Mouse (Mus musculus): Measurements from ENCODE around the gene Fbxo11.
"Not testable (repeated sequence)": the region's sequence is repeated elsewhere in the genome, so short reads cannot be mapped to it uniquely, and the experiment has no call there.

Gene Fbxo11

GRCm38 (mm10) chr17:88066799-88067198, 1.7 kb upstream of the Fbxo11 start:
- no peak for DNase-seq

GRCm38 (mm10) chr17:88065801-88066646, 933 bp upstream of the Fbxo11 start:
- peak; percentile 88 for DNase-seq

- DNase-seq: peak; percentile 62
These were observed 602 bp downstream of the Fbxo11 start for GRCm38 (mm10) chr17:88064347-88065030.

GRCm38 (mm10) chr17:88063980-88064346, 1.1 kb downstream of the Fbxo11 start:
- DNase-seq: peak; percentile 58

GRCm38 (mm10) chr17:88062860-88063580, 2.1 kb downstream of the Fbxo11 start:
- DNase-seq: no peak

- no peak for DNase-seq
These were observed 3.1 kb downstream of the Fbxo11 start for GRCm38 (mm10) chr17:88061942-88062341.

GRCm38 (mm10) chr17:88058280-88058679, 6.8 kb downstream of the Fbxo11 start:
- DNase-seq: no peak

GRCm38 (mm10) chr17:88057846-88058245, 7.2 kb downstream of the Fbxo11 start:
- DNase-seq: no peak

GRCm38 (mm10) chr17:88051679-88052078, 13.4 kb downstream of the Fbxo11 start:
- DNase-seq: no peak

- no peak for DNase-seq
These were observed 14.2 kb downstream of the Fbxo11 start for GRCm38 (mm10) chr17:88050892-88051291.

GRCm38 (mm10) chr17:88050318-88050717, 14.8 kb downstream of the Fbxo11 start:
- DNase-seq: no peak

GRCm38 (mm10) chr17:88042099-88043086, 22.7 kb downstream of the Fbxo11 start:
- DNase-seq: no peak

- DNase-seq: no peak
These were observed 24.3 kb downstream of the Fbxo11 start for GRCm38 (mm10) chr17:88040810-88041209.

- DNase-seq: no peak
These were observed 30.7 kb downstream of the Fbxo11 start for GRCm38 (mm10) chr17:88034418-88034817.

- DNase-seq: no peak
These were observed 33.3 kb downstream of the Fbxo11 start for GRCm38 (mm10) chr17:88031755-88032154.

GRCm38 (mm10) chr17:88029194-88029970, 35.7 kb downstream of the Fbxo11 start:
- DNase-seq: no peak

- peak; percentile 33 for DNase-seq
These were observed 39.9 kb downstream of the Fbxo11 start for GRCm38 (mm10) chr17:88025227-88025626.

- DNase-seq: no peak
These were observed 41.2 kb downstream of the Fbxo11 start for GRCm38 (mm10) chr17:88023924-88024323.

- DNase-seq: not testable (repeated sequence)
These were observed 49.1 kb downstream of the Fbxo11 start for GRCm38 (mm10) chr17:88016027-88016426.

GRCm38 (mm10) chr17:88014456-88014855, 50.6 kb downstream of the Fbxo11 start:
- no peak for DNase-seq

GRCm38 (mm10) chr17:88006956-88007355, 58.1 kb downstream of the Fbxo11 start:
- DNase-seq: no peak

All from right cerebral cortex, postnatal 14 days (tissue).